Mouse (Mus musculus): ENCODE data around the gene March10. TPM values are rescaled to one million over a fixed set of nuclear protein-coding genes. Genes with fewer than 3 reads are reported as not detected.

The March10 gene
- total and polyA plus RNA-seq, 3 experiments, result 0.05 TPM; not detected in 2

DNA sequence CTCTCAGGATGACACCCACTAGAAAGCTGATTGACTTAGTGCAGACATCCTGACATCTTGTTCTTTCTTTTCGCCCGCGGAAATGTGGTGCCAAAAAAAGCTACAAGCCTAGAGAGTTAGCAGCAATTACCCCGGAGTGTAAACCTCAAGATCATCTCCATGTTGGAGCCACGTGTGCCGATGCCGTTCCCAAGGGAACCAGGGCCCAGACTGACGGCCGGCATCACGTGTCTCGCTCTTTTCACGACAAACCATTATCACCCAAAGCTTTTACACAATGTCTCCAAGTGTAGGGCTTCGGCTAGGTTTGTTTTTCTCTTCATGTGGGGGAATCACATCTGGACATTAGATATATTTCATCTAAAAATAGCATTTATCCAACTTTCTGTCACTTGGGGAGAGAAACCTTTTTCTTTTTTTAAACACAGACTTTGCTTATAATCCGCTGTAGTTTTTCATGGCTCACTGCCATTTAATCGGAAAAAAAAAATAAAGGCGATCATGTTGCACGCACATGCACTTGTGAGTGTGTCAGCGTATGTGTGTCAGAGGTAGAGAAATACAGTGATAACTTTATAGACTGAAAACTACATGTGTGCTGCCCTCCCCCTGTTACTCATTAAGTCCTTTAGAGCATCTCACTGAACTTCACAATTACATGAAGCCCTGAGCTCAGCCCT lies 39.2 kb upstream of the March10 start:
- DNase-seq (ENCODE audit: low spot score), result no peak
- Histone ChIP-seq H3K4me1 (ENCODE audit: insufficient read depth, low read depth, low read length) (no peaks in the 10 kb centered on the region), H3K4me3 (ENCODE audit: low read depth, low read length) (no peak overlapping the region), H3K9me3 (replicated peaks) (no peaks in the 10 kb centered on the region), H3K36me3 (replicated peaks) (no peaks in the 10 kb centered on the region), H3K27me3 (ENCODE audit: insufficient read depth, low read length) (peaks cover 18% of the 10 kb centered on the region; the same call in 1 of the 2 replicates)
- no peak for ATAC-seq (ENCODE audit: extremely low read depth, insufficient number of reproducible peaks, low FRiP score, poor library complexity, severe bottlenecking)
- TF ChIP-seq TAL1 (conservative IDR thresholded peaks at IDR 0.05; ENCODE audit: low read depth, low read length) (no peak), POLR2AphosphoS5 (IDR thresholded peaks at IDR 0.05; ENCODE audit: insufficient replicate concordance, low read depth, low read length) (no peak), GATA1 (IDR thresholded peaks at IDR 0.05; ENCODE audit: borderline replicate concordance, low read length) (no peak), GATA2 (IDR thresholded peaks at IDR 0.05; ENCODE audit: borderline replicate concordance, low read depth, low read length) (no peak), CTCF (IDR thresholded peaks at IDR 0.05; ENCODE audit: low read depth, low read length) (no peak)

- H3K27me3 ChIP-seq (ENCODE audit: insufficient read depth, low read length), result peaks cover 18% of the 10 kb centered on the region; the same call in 1 of the 2 replicates
- no peak for DNase-seq (ENCODE audit: low spot score)
- H3K4me3 ChIP-seq (ENCODE audit: low read depth, low read length), result no peak overlapping the region
- TF ChIP-seq CTCF (IDR thresholded peaks at IDR 0.05; ENCODE audit: low read depth, low read length) (no peak), GATA1 (IDR thresholded peaks at IDR 0.05; ENCODE audit: borderline replicate concordance, low read length) (no peak), TAL1 (conservative IDR thresholded peaks at IDR 0.05; ENCODE audit: low read depth, low read length) (no peak), POLR2AphosphoS5 (IDR thresholded peaks at IDR 0.05; ENCODE audit: insufficient replicate concordance, low read depth, low read length) (no peak), GATA2 (IDR thresholded peaks at IDR 0.05; ENCODE audit: borderline replicate concordance, low read depth, low read length) (no peak)
- H3K4me1 ChIP-seq (ENCODE audit: insufficient read depth, low read depth, low read length), result no peaks in the 10 kb centered on the region
- no peak for ATAC-seq (ENCODE audit: extremely low read depth, insufficient number of reproducible peaks, low FRiP score, poor library complexity, severe bottlenecking)
- H3K36me3 ChIP-seq (replicated peaks), result no peaks in the 10 kb centered on the region
- no peaks in the 10 kb centered on the region for H3K9me3 ChIP-seq (replicated peaks)
Measured at GRCm38 (mm10) chr11:105494786-105495369, 38.3 kb upstream of the March10 start.

DNA sequence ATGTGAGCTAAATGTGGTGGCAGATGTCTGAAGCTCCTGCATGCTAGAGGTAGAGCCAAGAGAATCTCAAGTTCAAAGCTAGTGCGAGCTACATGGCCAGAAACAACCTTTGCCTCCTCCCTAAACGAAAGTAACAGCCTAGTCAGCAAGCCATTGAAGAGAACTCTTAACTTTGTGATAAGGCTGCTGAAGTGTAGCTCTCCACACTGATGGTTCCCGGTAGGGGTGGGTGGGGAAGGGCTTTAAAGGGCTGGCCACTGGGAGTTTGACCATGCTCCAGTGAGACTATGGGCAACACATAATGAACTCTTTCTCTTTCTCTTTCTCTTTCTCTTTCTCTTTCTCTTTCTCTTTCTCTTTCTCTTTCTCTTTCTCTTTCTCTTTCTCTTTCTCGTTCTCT lies 35.9 kb upstream of the March10 start:
- Histone ChIP-seq H3K9me3 (replicated peaks) (no peaks in the 10 kb centered on the region), H3K36me3 (replicated peaks) (no peaks in the 10 kb centered on the region), H3K4me1 (ENCODE audit: insufficient read depth, low read depth, low read length) (no peaks in the 10 kb centered on the region), H3K27me3 (ENCODE audit: insufficient read depth, low read length) (peaks cover 14% of the 10 kb centered on the region; the same call in 1 of the 2 replicates), H3K4me3 (ENCODE audit: low read depth, low read length) (no peak overlapping the region)
- no peak for TF ChIP-seq TAL1 (conservative IDR thresholded peaks at IDR 0.05; ENCODE audit: low read depth, low read length)
- TF ChIP-seq GATA1 (IDR thresholded peaks at IDR 0.05; ENCODE audit: borderline replicate concordance, low read length), result no peak
- no peak for TF ChIP-seq GATA2 (IDR thresholded peaks at IDR 0.05; ENCODE audit: borderline replicate concordance, low read depth, low read length)
- no peak for TF ChIP-seq POLR2AphosphoS5 (IDR thresholded peaks at IDR 0.05; ENCODE audit: insufficient replicate concordance, low read depth, low read length)
- TF ChIP-seq CTCF (IDR thresholded peaks at IDR 0.05; ENCODE audit: low read depth, low read length), result no peak
- DNase-seq (ENCODE audit: low spot score) (no peak), ATAC-seq (ENCODE audit: extremely low read depth, insufficient number of reproducible peaks, low FRiP score, poor library complexity, severe bottlenecking) (no peak)

DNA sequence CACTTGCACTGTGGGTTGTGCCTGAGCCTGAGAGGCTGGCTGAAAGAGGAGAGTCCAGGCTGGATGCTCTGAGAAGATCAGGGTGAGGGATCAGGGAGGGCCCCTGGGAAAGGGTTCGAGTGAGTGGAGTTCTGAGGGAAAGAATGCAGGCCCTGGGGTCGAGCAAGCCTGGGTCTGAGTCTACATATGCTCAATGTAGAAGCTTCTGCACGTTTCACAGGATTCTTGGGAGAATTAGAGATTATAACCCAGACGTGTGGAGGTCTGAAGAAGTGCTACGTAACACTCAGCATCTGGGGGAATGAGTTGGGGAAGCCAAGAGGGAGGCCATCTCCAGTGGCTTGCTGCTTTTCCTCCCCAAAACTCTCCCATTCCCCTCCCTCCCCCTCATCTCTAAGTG lies 34.4 kb upstream of the March10 start:
- DNase-seq (ENCODE audit: low spot score) (no peak), ATAC-seq (ENCODE audit: extremely low read depth, insufficient number of reproducible peaks, low FRiP score, poor library complexity, severe bottlenecking) (no peak)
- H3K4me1 ChIP-seq (ENCODE audit: insufficient read depth, low read depth, low read length), result no peaks in the 10 kb centered on the region
- TF ChIP-seq GATA2 (IDR thresholded peaks at IDR 0.05; ENCODE audit: borderline replicate concordance, low read depth, low read length) (no peak), CTCF (IDR thresholded peaks at IDR 0.05; ENCODE audit: low read depth, low read length) (no peak), GATA1 (IDR thresholded peaks at IDR 0.05; ENCODE audit: borderline replicate concordance, low read length) (no peak)
- no peaks in the 10 kb centered on the region for H3K9me3 ChIP-seq (replicated peaks)
- no peaks in the 10 kb centered on the region for H3K36me3 ChIP-seq (replicated peaks)
- H3K27me3 ChIP-seq (ENCODE audit: insufficient read depth, low read length), result peaks cover 14% of the 10 kb centered on the region; the same call in 1 of the 2 replicates
- H3K4me3 ChIP-seq (ENCODE audit: low read depth, low read length), result no peak overlapping the region

- ATAC-seq (ENCODE audit: extremely low read depth, insufficient number of reproducible peaks, low FRiP score, poor library complexity, severe bottlenecking) (no peak), DNase-seq (ENCODE audit: low spot score) (no peak)
- TF ChIP-seq TAL1 (conservative IDR thresholded peaks at IDR 0.05; ENCODE audit: low read depth, low read length), result no peak
- TF ChIP-seq POLR2AphosphoS5 (IDR thresholded peaks at IDR 0.05; ENCODE audit: insufficient replicate concordance, low read depth, low read length), result no peak
- no peak for TF ChIP-seq GATA1 (IDR thresholded peaks at IDR 0.05; ENCODE audit: borderline replicate concordance, low read length)
- TF ChIP-seq CTCF (IDR thresholded peaks at IDR 0.05; ENCODE audit: low read depth, low read length), result no peak
- TF ChIP-seq GATA2 (IDR thresholded peaks at IDR 0.05; ENCODE audit: borderline replicate concordance, low read depth, low read length), result no peak
- Histone ChIP-seq H3K4me3 (ENCODE audit: low read depth, low read length) (no peak overlapping the region), H3K4me1 (ENCODE audit: insufficient read depth, low read depth, low read length) (no peaks in the 10 kb centered on the region), H3K9me3 (replicated peaks) (no peaks in the 10 kb centered on the region), H3K27me3 (ENCODE audit: insufficient read depth, low read length) (0 out of 2 replicates have a peak, but pooled peaks cover 8% of the 10 kb centered on the region), H3K36me3 (replicated peaks) (no peaks in the 10 kb centered on the region)
Measured at GRCm38 (mm10) chr11:105485412-105485811, 28.9 kb upstream of the March10 start.

GRCm38 (mm10) chr11:105484993-105485392 lies 28.5 kb upstream of the March10 start:
- no peaks in the 10 kb centered on the region for H3K36me3 ChIP-seq (replicated peaks)
- H3K4me1 ChIP-seq (ENCODE audit: insufficient read depth, low read depth, low read length), result no peaks in the 10 kb centered on the region
- peaks cover 11% of the 10 kb centered on the region for H3K27me3 ChIP-seq (ENCODE audit: insufficient read depth, low read length)
- H3K4me3 ChIP-seq (ENCODE audit: low read depth, low read length), result no peak overlapping the region
- DNase-seq (ENCODE audit: low spot score) (no peak), ATAC-seq (ENCODE audit: extremely low read depth, insufficient number of reproducible peaks, low FRiP score, poor library complexity, severe bottlenecking) (no peak)
- TF ChIP-seq TAL1 (conservative IDR thresholded peaks at IDR 0.05; ENCODE audit: low read depth, low read length), result no peak
- TF ChIP-seq POLR2AphosphoS5 (IDR thresholded peaks at IDR 0.05; ENCODE audit: insufficient replicate concordance, low read depth, low read length), result no peak
- TF ChIP-seq CTCF (IDR thresholded peaks at IDR 0.05; ENCODE audit: low read depth, low read length), result no peak
- no peak for TF ChIP-seq GATA2 (IDR thresholded peaks at IDR 0.05; ENCODE audit: borderline replicate concordance, low read depth, low read length)
- TF ChIP-seq GATA1 (IDR thresholded peaks at IDR 0.05; ENCODE audit: borderline replicate concordance, low read length), result no peak
- no peaks in the 10 kb centered on the region for H3K9me3 ChIP-seq (replicated peaks)
